Mouse (Mus musculus) cerebellum, postnatal 25 days (tissue): ENCODE measurements at regions not wholly inside any gene's neighbourhood (a gene's known extent, or its start where the extent isn't known, plus 50 kb on each side); places are given as distances from the start of the nearest gene placed in this dataset.
A peak's percentile ranks its signal among the peaks of the same experiment; 100 is the strongest.

Experiments used
- DNase-seq, 2 experiments: peaks; one replicate each; pipeline ENCODE4 v3.0.0; 2021; ENCODE audit warnings: mixed read lengths in 2 of 2

DNA sequence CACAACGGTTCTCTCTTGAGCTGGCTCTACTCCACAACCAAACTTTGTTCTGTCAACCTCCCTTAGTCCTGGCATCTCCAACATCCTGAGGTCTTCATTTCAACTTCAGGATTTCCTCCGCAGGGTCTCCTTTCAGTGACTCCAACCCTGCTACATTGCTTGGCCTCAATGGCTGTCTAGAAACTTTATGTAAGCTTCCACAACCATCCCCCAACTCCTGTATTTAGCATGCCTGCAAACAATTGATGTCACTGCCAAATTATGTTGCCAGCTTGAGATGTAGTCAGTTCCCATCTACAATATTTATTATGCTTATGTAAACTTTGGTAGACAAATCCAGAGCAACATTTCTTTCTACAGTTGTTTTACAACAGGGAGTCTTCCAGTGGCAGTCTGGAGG is 336.4 kb upstream of the Meis1 start:
- DNase-seq: no peak

DNA sequence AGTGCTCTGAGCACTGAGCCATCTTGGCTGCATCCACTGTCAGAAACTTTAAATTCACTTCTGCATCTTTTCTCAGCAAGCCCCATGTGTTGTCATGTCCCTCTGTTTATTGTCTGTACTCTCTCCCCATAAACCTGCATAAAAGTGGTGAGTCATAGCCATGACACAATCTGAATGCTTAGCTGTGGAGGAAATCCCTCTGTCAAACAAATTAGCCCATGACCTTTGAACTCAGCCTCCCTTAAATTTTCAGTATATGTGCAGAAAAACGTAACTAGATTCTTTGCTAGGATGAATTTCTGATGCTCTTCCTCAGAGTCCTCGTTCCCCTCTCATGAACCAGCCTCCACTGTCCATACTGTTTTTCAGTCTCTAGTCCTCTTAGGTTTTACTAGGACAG is 337.4 kb upstream of the Meis1 start:
- no peak for DNase-seq

DNA sequence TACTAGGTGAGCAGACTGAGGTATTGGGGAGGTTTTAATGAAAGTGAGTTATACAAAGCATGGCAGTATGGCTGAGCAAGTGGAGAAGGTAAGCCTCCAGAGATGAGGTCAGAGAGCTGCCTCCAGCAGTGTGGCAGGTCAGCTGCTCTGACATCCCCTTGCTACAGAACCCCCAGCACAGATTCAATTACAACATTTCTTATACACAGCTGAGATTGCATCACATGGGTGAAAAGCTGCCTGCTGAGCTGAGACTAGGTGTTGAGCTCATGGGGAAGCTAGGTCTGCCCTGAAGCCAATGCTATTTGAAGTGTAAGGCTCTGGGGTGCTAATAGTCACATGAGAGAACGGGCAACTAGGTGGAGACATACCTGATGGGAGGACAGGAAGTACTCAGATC is 350.4 kb upstream of the Meis1 start:
- no peak for DNase-seq

DNA sequence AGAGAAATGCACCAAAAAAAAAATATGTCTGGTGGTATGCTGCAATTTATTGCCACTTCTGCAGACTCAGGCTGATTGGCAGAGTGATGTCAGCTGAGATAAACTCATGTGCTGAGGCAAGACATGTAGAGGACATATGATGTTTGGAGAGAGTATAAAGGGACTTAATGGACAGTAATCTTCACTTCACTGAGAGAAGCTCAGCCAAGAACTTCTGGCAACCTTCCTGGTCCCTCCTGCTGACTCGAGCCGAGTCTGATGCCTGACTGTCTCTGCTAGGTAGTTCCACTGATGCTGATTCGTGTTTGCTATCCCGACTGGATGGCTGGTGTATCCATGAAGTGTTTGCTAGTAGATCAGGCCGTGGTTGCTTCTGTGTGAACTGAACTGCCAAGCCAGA is 354.7 kb upstream of the Meis1 start:
- peak; percentile 32 to 67 for DNase-seq

DNA sequence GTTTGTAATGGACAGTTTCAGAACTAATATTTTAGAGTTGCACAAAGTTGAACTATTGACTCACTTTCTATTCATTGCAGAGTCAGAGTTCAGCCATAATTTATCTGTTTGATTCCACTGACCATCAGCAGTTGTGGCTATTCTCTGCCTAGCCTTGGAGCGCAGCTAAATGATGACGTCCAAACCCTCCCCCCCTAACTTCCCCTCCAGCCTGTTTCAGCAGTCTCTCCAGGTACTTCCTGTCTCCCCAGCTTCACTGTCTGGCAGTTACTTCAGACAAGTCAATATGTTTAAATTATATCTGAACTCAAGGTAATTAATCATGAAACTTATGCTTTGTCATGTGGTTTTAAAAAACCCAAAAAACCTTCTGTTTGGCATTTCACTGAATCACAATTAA is 362.1 kb upstream of the Meis1 start:
- DNase-seq: no peak

DNA sequence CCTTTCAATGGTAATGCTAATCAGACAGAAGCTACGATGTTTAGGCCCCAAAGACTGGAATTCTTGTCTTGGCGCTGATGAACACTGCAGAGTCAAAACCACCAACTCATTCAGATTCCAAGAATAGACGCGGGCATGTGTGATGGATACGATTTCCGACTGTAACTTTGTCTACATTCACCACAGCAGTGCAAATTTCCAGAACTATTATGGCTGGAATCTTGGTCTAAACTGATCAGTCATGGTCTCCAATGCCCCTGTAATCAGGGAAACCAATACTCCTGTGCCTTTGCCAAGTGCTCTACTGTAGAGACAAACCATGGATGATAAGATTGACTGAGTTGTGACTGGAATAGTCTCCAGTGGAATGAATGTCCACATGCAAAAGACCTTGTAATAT is 370.4 kb upstream of the Meis1 start:
- no peak for DNase-seq

DNA sequence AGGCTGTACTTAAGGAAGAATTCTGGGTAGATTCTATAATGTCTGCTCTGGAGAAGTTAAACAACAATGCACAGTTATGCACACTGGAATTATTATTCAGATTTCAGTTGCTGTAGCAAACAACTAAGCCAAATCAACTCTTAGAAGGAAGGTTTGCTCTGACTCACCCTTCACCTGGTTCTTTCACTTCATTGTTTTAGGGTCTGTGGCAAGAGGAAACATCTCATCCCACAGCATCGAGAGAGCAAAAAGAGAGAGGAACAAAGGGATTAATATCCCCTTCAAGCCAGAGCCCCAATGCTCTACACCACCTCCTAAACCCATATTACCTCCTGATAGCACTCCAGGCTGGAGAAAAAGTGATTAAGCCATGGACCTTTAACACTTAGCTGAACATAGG is 373.4 kb upstream of the Meis1 start:
- DNase-seq: no peak

DNA sequence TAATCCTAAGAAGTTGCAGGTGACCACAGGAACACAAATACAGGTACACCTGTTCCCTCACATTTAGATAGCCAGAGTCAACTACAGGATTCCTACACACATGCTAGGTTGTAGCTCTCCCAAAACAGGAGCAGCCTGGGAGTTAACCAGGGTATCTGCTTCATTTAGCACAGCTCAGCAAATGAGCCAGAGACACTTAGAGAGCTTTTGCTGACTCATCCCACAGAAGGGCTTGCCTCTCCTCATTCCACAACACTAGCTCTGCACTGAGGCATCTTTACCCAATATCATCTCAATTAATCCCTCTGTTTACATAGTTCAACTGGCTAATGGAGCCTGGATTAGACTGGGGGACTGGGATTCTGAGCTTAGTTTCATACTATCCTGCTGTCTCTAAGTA is 375.6 kb upstream of the Meis1 start:
- no peak for DNase-seq

DNA sequence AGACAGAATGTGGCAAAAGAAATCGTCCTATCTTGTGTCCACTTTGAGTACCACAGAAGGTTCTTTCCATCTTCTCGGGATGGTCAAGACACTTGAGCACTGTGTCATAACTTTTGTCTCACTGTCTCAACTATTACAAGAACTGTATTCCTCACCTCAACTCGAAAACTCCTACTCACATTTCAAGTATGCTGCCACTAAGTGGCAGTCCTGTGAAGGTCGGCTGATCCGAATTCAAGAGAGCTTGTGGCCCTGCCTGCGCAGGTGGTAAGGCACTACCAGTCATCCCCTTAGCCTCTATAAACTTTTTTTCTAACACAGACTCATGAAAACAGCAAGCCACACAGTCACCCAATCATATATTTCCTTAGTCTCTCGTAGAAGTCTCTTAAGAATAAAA is 381.6 kb upstream of the Meis1 start:
- DNase-seq: no peak

DNA sequence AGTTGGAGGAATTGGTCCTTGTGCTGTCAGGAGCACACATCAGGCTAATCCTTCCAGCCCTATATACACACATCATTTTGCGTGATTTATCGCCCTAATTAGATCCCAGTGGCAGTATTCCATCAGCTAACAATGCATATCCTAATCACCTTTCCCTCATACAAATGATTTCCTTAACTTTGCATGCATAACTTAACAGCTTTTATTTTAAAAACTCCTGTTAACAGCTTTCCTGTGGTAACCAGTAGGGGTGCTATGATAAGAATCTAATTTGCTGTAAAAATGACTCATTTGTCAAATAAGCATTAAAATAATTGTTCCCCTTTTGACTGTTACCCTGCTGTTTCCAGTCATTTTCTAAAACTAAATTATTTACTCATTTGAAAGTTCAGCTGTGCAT is 401.4 kb upstream of the Meis1 start:
- DNase-seq: no peak

DNA sequence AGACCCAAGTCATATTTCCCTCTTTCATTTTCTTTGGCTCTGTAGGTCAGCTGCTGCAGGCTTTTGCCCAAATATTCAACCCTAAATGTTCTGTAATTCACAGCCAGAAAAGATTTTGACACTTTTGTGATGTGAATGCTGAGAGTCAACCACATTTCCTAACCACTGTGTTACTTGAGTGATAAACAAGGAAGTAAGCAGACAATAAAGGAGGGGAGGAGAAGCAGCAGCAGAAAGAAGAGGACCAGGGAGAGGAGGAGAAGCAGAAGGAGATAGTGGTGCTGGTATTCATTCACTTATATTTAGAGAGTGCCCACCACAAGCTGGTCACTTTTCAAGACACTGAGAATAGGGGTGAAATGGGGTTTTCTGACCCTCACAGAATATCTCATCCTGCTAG is 404.5 kb upstream of the Meis1 start:
- DNase-seq: no peak

DNA sequence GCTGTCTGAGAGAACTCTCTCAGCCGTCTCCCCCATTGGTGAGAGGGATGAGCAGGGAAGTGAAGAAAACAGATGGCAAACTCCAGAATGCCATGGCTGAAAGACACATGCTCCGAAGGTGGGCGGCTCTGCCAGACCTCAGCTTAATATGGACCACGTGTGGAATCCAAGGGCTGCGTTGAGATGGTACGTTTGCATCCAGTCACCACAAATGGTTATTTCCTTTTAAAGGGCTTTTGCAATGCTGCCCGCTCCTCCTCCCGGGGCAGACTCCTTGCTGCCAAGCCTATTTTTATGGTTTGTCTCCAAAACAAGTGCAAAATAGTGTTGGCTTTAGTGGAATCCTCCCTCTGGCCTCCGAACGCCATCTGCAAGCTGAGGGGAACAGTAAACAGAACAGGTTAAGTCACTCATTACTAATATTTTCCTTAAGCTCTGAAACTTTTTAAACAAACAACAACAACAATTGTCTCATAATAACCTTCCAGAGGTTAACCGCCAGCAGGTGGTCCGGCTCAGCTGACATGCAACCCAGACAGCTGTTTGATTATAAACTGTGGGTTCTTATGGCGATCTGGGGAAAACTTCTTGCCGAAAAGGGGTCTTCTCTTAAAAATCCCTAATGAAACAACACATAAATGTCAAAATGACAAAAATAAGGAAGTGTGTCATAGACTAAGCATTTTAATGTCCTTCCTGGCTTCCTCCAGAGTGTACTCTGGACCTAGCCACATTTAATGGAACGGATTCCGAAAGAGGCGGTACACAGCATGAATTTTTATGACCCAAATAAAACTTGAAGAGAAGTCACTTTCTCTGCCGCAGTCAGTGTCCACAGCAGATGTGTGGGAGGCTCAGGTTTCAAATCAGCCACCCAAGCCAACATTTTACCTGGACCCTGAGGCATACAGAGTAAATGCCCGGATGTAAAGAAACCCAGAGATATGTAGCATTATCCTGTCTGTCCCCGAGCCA is 405.3 kb upstream of the Meis1 start:
- DNase-seq: peak; percentile 28 to 40

DNA sequence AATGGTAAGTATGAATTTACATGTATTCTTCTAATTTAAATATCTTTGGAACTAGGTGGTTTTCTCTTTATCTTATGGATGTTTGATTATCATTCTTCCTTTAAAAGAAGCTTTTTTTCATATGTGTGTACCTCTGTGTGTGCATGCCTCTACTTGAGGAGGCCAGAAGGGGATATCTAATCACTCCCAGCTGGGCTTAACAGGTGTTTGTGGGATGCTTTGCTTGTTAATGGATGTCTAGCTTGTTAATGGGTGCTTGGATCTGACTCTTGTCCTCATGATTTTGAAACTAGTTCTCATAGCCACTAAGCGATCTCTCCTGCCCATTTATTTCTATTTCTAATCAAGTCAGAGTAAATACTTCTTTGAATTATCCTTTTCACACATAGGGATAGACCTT is 408.8 kb upstream of the Meis1 start:
- DNase-seq: no peak

DNA sequence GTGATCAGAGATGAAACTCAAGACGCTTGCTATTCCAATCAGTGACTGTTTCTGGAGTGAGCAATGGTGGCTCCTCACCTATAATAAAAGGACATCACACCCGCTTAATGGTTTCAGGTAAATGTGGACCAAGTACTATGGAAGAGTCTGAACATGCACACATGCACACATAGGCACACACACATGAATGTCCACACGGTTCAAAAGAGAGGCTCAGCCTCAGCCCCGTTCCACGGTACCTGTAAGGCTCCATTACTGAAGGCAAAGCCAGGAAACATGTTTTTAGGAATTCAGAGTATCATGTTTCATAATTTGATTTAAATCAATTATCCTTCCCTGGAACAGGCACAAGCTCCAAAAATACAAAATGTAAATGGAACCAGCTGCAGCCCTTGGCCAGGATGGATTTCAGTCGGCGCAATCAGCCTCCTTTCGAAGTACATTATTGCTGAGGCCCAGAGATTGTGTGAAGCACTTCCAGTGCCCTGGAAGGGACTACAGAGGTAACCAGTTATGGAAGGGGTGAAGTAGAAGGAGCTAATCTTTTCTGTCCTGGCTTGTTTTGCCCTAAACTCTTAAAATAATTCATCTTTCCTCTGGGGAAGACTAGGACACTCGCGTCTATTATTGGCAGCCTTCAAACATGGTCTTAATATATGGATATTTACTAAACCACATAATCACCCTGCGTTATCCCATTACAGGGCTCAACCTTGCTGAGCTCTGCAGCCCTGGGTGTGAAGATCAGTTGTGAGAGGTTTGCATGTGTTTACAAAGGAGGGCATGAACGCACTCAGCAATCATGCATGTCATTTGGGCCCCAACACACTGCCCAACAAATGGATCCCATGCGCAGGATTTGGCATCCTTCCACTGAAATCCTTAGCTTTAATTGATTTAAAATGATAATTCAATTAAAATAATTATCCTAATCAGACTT is 415.2 kb upstream of the Meis1 start:
- no peak for DNase-seq

DNA sequence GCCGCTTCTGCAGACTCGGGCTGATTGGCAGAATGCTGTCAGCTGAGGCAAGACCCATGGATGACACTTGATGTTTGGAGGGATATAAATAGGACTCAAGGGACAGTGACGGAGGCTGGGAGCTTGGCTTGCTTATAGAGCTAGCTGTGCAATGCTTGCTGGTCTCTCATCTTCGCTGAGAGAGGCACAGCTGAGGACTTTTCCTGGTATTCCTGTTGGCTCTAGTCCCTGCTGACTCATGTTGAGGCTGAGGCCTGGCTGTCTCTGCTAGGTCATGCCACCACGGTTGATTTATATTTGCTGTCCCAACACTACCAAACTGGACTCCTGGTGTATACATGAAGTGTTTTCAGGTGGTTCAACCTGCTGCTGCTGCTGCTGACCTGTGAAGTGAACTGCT is 419.6 kb upstream of the Meis1 start:
- DNase-seq: no peak

DNA sequence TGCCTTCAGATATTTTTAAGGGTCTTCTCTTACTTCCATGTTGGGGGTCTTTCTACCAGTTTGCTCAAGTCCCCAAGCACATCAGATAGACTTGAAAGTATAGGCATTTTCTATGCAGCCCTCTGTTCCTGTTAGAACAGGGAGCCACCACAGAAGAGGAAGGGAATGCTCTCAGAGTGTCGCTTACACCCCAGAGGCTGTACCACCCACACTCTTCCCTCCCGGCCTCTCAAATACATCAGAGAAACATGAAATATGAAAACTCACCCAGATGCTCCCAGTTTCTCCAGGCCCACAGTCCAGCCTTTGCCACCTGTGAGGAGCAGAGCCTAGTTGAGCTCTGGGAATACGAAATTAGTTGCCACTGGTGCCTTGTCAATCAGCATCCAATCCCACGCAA is 423.2 kb upstream of the Meis1 start:
- DNase-seq: no peak

DNA sequence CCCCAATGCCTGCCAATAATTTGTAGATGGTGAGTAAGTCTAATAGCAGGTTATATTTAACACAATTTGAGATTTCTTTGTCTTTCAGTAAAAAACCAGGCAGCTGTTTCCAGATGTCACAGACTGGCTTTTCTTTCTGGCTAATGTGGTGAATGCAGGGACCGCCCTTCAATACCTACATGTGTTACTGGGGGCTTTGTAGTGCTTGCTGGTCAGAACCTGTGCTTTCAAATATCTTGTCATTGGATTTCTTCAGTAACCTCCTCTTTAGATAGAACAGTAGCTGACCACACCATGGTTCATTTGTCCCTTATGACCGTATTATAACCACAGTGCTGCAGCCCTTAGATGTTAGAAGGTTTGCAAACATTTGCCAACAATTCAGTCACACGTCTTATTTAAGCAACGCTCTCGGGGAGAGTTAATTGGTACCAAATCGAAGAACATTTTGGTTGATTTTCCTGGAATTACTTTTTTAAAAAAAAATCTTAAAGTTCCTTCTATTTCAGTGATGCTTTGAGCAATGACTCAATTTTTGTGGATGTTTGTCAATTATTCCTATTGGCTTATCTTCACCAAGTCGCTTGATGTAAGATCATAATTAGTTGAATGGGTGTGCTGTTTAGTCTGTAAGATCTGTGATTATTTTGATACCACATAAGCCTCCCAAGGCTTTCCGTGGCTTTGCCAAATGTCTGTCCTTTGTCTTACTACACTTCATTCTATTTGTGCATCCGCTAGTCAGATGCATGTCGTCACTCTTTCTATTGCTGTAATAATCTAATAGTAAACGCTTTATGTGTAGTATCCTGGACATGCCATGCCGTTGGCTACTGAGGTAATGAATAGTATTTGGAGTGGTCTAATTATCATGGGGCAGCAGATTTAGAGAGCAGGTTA is 436.9 kb upstream of the Meis1 start:
- no peak for DNase-seq

DNA sequence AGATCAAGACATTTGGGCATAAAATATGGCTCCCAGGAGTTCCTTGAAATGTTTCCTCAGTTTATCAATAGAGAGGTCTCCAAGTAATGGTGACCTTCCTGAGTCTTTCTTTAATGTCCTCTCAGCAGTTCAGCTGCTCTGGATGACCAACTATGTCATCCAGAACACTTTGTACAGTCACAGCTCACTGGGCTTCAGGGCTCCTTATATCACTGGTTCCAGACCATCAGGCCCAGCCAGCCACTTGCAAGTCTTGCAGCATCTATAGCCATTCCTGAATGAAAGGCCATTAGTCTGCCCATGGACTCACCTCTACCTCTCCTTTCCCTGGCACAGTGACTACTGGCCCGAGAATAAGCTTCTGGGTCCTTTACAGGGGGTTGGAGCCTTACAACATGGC is 437.8 kb upstream of the Meis1 start:
- DNase-seq: no peak

DNA sequence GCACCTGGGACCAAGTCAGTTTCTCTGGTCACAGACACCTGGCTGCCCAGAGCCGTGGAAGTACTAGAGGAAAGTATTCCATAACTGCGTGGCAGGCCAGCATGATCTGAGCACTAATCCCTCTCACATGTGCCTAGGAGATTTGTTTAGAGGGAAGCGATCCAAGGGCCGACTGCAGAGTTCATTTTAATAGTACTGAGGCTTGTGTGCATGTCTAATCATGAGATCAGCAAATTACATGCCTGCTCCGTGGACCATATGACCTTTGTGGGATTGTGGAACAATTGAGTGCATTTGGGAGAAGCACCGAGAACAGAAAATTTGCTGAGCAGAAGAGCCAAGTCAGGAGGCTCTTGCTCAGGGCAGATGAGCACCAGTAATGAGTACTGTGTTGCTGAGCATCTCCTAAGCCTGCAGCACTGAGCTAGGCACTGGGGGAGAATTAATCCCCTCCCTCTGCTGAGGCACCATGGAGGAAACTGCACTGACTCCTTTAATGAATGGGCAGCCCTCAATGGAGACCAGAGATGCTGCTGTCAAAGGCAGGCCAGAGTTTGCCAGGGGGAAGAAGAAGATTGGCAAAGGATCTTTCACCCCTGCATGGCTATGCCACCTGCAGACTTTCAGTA is 445.1 kb upstream of the Meis1 start:
- no peak for DNase-seq

DNA sequence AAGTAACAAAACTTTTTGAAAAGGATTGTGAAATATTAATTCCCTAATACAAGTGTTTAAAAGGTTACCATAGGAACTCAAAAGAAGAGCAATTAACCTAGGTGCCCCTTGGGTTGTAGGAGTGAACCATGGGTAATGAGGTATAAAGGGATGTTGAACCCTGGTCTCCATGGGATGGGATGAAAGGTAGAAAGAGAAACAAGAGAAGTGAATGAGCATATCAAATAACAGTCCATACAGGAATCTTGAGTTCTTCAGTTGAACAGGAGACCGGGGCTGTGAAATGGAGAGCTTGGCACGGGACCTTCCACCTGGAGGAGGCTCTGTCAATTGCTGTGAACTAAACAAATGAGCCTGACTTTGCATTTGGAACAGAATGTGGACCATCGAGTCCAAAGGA is 449.6 kb upstream of the Meis1 start:
- no peak for DNase-seq

DNA sequence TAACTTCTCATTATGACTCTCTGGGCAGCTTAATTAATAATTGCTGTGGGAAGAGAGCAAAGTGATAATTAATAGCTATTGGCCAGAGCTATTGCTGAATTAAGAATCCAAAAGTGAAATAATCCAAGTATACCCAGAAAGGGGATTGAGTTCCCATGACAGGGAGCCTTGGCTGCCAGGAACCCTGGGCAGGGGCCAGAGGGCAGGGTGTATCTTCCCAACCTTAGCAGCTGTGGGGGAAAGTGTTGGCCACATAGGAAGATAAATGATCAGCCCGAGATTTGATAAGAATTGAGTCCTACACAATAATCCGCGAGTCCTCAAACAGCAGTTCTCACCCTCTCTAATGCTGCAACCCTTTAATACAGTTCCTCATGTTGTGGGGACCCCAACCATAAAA is 450.0 kb upstream of the Meis1 start:
- DNase-seq: no peak

DNA sequence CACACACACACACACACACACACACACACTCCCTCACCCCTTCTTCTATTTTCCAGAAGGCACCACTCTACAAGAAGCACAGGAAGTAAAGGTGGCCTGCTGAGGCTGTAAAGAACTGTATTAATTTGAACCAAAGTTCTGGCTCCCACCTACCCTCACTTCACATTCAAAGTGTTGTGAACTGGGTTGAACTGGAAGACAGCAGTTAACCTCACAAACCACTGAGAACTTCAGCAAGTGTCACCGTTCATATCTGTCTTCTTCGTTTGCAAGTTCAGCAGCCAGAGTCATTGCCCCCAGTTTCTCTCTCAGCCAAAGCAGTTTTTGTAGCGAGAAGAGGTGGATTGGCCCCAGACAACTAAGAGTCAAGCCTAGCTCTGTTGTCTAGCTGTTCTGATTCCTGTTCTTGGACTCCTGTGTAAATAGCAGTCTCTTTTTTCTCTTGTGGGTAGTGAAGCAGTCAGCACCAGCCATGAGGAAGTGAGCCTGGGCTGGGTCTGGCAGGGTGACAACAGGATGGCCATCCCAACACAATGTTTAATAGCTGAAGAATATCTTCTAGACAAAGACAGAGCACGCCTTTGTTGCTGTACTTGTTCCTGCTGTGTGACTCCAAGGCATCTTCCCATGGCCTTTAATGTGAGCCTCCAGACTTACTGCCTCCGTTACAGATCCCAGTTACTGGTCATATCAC is 452.0 kb upstream of the Meis1 start:
- no peak for DNase-seq
